Mouse (Mus musculus) right cerebral cortex, adult 18-20 months (tissue): ENCODE results near the gene Serpina3a.
"Not testable (repeated sequence)": the region's sequence is repeated elsewhere in the genome, so short reads cannot be mapped to it uniquely, and the experiment has no call there.

ENCODE experiments used
- DNase-seq: peaks from one replicate; pipeline ENCODE4 v3.0.0; 2022; ENCODE audit warnings: mixed read lengths

Gene Serpina3a

GRCm38 (mm10) chr12:104112333-104112732, at the start of gene Serpina3a:
TSS of gene Serpina3a (plus strand) at chr12:104112724.
- DNase-seq: not testable (repeated sequence)

DNA sequence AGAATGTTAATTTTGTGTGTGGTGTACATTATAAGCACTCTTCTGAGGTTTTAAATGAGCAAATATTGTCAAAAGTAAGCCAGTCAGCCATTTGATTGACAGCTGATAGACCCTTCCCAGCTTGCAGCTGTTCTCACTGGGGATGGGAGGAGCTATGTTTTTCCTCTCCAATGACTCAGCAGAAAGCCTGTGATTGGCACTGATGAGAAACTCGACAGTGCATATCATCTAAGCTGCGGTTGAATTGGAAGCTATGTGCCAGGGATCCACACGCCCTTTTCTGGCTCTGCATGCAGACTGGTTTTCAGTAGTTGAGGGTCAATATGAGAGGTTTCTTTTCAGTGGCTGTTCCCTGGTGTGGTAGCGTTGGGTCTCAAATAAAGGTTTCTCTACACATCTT, 48.0 kb upstream of the Serpina3a start:
- DNase-seq: no peak

GRCm38 (mm10) chr12:104064996-104065395, 47.5 kb upstream of the Serpina3a start:
- DNase-seq: no peak

DNA sequence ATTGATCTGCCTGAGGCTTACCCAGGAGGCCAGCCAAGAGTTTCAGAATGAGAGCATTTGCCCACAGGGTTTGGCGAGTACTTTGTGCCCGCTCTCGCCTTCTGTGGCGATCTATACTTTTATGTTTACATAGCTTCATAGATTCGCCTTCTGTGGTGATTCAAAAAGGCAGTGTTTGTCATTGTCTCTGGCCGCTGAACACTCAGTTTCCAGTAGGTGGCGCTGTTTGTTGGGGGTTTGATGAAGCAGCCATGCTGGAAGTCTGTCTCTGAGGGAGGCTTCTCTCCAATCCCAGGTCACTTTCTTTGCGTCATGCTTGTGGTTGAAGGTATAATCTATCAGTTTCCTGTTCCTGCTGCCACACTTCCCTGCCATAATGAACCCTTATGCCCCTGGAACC, 46.3 kb upstream of the Serpina3a start:
- DNase-seq: no peak

DNA sequence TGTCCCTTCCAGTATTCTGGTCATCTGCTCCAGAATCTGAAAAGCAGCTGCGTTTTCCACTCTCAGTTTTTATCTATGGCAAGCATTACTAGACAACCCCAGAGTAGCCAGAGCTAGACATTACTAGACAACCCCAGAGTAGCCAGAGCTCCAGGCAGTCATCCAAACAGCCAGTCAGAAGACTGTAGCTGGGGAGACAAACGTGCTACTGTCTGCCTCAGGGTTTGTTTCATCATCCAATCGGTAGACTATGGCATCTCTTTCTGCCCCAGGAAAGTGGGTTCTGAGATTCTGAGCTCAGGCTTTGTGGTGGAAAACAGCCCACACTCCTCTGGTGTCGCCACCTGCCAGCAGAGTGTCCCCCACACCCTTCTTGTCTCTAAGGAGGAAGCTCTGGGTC, 45.0 kb upstream of the Serpina3a start:
- peak; percentile 73 for DNase-seq

DNA sequence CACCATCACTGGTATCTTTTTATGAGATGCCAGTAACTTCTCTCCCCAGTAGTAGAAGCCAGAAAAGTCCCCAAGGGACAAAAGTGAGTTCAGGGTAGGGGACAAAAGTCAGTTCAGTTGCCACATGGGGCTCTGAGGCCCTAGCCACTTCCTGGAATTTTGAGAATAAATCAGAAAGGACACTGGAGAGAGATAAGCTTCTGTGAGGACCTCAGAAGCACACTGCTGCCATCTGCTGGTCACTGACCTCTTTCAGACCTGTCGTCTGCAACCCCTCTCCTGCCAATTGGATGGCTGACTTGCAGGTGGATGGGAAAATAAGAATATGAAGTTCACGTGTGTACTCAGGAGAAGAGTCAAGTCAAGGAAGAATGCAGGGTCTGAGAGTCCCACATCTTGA, 42.9 kb upstream of the Serpina3a start:
- DNase-seq: peak; percentile 78

DNA sequence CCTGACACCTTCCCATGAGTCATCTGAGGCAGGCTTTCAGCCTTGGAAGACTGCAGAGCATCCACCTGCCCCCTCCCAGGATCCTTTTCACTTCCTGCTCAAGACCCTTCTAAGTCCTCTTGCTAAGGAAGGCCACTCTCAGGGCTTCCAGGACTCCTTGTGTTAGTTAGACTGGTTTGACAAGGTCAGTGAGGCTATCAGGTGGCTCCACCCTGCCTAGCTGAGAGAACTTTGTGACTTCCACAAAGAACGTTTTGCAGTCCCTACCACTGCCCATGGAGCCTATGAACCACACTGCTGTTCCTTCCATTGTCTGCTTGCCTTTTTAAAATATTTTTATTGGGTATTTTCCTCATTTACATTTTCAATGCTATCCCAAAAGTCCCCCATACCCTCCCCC, 40.8 kb upstream of the Serpina3a start:
- DNase-seq: no peak

GRCm38 (mm10) chr12:104072286-104072685, 40.2 kb upstream of the Serpina3a start:
- DNase-seq: peak; percentile 60

DNA sequence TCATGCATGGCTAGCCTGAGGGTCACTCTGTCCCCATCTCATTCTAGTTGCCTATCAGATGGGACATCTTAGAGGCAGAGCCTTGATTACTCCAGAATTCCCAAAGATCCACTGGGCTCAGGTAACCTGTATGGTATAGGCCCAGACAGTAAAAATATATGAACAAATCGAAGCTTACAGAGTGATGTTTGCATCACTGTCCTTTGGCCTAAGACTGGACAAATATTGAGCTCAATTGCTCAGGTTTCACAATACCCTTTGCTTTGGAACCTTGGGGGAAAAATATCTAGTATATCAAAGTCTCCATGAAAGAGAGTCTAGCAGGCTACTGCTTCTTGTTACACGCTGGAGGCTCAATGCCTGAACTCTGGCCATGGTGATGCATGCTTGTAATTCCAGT, 22.4 kb upstream of the Serpina3a start:
- DNase-seq: no peak

DNA sequence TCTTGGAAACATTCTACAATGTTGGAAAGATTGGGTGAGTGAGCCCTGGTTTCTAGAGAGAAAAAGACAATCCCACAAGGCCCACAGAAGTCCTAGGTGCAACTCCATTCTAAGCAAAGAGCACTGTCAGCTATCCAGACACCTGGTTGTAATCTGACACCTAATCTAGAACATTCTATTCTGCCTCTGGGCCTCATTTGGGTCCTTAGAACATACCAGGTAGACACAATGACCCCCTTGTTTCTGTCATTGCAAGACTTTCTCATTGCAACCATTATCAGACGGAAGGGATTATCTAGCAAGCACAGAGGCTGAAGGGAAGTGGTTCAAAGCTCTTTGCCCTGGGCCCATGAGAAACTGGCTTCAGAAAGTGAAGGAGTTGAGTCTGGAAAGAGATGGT, 21.2 kb upstream of the Serpina3a start:
- no peak for DNase-seq

DNA sequence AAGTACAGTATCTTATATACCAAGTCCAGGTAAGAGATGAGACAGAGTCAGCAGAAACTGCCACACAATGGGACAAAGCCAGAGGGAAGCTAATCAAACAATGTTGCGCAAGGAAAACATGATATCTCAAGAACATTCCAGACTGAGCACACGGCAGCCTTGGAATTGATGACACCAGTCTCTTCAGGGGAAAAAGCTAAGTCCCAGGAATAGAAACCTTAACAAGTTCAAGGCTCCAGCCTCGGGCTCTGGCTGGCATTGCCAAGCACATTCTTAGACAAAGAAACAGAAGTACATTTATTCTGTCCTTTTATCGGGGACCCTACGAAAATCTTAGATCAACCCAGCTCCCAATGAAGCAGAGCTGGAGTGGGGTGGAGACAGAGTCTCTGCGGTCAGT, 11.8 kb upstream of the Serpina3a start, which contains the start of gene Serpina5:
Gene Serpina5 (plus strand): TSS at position 346 of the 400 bp plus-strand sequence.
- DNase-seq: no peak

- no peak for DNase-seq
Measured at GRCm38 (mm10) chr12:104105847-104106246, 6.7 kb upstream of the Serpina3a start.

DNA sequence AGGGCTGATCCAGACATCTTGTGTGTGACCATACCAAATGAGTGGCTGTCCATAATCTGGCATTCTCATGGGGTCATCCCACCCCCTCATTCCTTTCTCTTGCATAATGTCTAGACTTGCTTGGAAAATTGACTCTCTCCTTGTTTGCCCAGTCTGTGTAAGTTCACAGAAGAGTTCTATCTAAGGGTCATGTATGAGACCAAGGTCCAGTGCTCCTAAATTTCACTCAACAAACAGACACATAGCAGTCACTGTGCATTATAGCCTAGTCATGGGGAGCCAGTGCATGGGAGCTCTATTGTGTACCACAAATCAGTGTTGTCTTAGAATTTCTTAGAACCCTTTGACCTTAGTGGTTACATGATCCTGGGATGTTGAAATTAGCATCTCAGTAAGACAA, 5.6 kb upstream of the Serpina3a start:
- DNase-seq: no peak

DNA sequence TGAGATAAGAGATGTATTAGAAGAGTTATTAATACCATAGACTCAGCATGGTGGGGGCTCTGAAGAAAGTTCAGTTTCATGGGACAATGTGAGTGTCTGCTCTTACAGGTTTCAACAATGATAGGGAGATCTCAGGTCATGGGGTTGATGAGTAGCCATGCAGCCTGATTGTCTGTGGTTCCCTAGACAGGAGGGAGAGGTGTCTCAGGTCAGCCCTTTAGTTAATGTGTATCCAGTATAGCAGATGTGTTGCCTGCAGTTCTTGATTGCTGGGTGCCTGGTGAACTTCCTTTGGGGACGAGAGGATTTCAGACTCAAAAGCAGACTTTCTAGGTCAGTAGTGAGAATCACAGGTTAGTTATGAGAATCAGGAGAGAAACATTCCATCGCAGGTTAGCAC, 4.0 kb upstream of the Serpina3a start:
- no peak for DNase-seq

DNA sequence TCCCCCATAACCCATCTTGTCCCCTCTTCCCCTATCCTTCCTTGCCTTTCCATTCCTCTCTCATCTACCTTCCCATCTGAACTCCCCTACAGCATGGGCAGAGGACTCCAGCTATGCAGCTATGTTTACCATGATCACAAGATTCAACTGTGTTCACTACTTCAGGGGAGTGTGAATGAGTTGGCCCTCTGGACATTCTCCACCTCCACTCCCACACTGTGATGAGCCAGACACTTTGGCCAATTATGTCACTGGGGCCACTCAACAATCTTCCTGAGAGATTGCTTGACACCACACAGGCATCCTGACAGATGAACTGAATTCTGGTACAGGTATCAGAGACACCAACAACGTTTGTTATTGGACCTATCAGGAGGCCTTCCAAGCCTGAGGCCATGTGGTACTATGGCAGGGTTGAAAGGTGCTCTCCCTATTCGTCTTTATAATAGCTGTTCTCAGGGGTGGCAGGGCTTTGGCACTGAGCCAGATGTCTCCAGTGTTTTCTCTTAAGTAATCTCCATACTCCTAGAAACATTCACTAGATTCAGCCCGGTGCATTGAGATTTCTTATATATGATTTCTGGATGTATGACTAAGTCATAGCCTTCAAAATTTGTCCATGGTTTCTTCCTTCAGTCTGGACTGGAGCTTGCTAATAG, 2.5 kb downstream of the Serpina3a start:
- no peak for DNase-seq

- no peak for DNase-seq
Measured at GRCm38 (mm10) chr12:104123097-104123496, 10.6 kb downstream of the Serpina3a start.

DNA sequence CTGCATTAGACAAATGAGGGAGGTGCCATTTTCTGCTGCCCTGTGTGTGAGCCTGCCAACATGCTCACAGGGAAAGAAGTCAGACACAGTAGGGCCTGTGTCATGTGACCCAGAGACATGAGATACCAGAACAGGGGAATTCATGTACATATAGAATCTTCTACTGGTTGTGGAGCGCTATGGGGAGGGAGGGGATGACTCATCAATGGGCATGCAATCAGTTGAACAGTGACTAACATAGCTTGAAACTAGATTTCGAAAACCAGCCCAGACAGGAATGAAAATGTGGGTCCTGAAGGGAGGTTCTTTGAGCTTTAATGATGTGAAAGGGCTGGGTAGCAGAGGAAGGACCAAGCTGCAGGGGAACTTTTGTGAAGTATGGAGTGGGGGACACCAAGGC, 11.5 kb downstream of the Serpina3a start:
- DNase-seq: no peak

- no peak for DNase-seq
Measured at GRCm38 (mm10) chr12:104125021-104125560, 12.6 kb downstream of the Serpina3a start.

- DNase-seq: no peak
Measured at GRCm38 (mm10) chr12:104127696-104128095, 15.2 kb downstream of the Serpina3a start, which contains the start of gene Serpina3b. TSS of gene Serpina3b (plus strand) at chr12:104127996.

DNA sequence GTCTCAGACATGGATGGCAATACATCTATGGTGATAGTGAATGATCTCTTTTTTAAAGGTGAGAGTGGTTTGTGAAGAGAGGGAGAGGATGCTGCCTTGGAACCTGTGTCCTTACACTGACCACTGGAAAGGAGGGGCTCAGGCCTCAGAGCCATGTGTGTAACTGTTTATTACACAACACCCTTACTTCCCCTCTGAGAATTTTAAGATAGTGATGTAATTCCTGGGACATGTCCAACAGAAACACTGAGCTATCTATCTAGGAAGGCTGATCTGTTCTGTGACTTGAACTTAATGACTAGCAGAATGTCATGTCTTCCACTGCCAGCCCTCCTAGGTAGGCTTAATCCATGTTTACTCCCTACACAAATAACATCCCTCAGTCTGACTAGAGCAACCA, 18.5 kb downstream of the Serpina3a start:
- DNase-seq: no peak

DNA sequence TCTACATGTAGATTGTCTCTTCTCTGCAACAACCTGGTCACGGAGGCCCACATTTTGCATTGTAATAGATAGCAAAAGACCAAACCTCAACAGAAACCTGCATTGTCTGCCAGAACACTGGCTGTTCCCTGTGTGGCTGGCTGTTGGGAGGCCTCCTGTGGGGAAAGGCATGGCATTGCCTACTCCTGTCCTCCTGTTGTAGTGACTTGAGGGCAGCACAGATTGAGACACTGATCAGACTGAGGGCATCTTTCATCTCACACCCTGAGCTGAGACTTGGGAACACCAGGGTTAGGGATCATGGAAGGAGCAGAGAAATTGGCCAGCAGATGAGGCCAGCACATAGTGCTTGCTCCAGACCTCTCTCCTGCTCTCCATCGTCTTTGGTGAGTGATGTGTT, 25.7 kb downstream of the Serpina3a start:
- no peak for DNase-seq

GRCm38 (mm10) chr12:104140543-104141103, 28.1 kb downstream of the Serpina3a start:
- no peak for DNase-seq

DNA sequence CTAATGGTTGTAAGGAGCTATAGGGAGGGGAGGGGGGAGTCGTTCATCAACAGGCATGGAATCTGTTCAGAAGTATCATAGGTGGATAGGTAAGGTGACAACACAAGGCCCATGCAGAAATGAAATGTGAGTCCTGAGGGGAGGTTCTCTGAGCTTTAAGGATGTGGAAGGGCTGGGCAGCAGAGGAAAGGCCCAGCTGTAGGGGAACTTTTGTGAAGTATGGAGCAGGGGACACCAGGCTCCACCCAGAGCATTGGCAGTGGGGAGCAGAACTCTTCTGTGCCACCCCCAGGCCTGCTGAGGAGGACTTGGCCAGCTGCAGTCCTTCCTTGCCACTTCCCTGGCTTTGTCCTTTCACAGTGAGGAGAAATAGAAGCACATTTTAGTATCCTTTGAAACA, 29.0 kb downstream of the Serpina3a start:
- DNase-seq: no peak

DNA sequence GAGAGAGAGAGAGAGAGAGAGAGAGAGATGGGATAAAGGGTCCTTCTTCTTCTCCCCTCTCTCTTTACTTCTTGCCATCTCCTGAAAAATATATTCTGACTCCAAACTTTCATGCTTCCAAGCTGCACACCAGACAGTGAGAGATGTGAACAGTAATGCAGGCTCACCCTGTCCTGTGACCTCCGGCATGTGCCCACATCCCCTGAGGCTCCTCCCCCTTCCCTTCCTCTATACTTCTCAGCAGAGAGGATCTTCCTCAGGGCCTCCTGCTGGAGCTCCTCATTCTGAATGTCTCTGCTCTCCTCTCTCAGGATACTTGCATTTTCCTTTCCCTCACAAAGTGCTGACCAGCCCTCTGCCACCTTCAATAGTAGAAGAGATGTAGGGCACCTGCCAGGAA, 29.9 kb downstream of the Serpina3a start:
- no peak for DNase-seq

GRCm38 (mm10) chr12:104143286-104143685, 30.8 kb downstream of the Serpina3a start:
- DNase-seq: no peak
